Mouse (Mus musculus) CD4-positive naive resting alpha-beta T cell, adult 76 days (primary cell): ENCODE results near the gene Pde10a. TPM values are rescaled to one million over a fixed set of nuclear protein-coding genes. Genes with fewer than 3 reads are reported as not detected.

Source experiments
- total RNA-seq: library from RNA; stranded (reverse); gene quantifications from one replicate; pipeline ENCODE4 v1.2.4, GENCODE M21; 2023

Gene Pde10a
- total RNA-seq = 0.12 TPM

GRCm38 (mm10) chr17:8525225-8525721, at the start of gene Pde10a:
Pde10a (plus strand) TSS chr17:8525372.

GRCm38 (mm10) chr17:8566850-8567249, 41.7 kb downstream of the Pde10a start, which contains the start of gene Gm17087:
Gm17087 (minus strand) TSS chr17:8566950.

GRCm38 (mm10) chr17:8988119-8988807, 463.1 kb downstream of the Pde10a start, which contains the start of gene 1700010I14Rik:
1700010I14Rik (plus strand) TSS chr17:8988333.

Other genes with a start within 250 kb of the Pde10a start
- 46.1 TPM for gene Mpc1, start 242.5 kb upstream of the Pde10a start, total RNA-seq
- 129 TPM for gene Sft2d1, start 214.3 kb upstream of the Pde10a start, total RNA-seq
- gene Prr18, start 187.9 kb upstream of the Pde10a start, total RNA-seq = 0.44 TPM
- gene T2, start 169.4 kb upstream of the Pde10a start, total RNA-seq = not detected
- not detected for gene T, start 90.9 kb upstream of the Pde10a start, total RNA-seq
- not detected for gene Gm17087, start 41.6 kb downstream of the Pde10a start, total RNA-seq